Mouse (Mus musculus) limb, embryonic 14.5 days (tissue): ENCODE measurements at regions not wholly inside any gene's neighbourhood (a gene's known extent, or its start where the extent isn't known, plus 50 kb on each side); places are given as distances from the start of the nearest gene placed in this dataset.

Experiments
- ATAC-seq: fragments of 200-750 bp; cut with Nextera tagmentation; 2 replicates; pipeline ENCODE4 v1.8.0; 2017; ENCODE audit warnings: low read depth, moderate number of reproducible peaks, moderate TSS enrichment; ENCODE audit not compliant: low FRiP score
- DNase-seq: peaks from one replicate; pipeline ENCODE4 v3.0.0-alpha.2; 2015; ENCODE audit warnings: low spot score
- H3K27ac ChIP-seq: fragments of 300-500 bp; sonication (generic); replicated peaks from 2 replicates; pipeline ENCODE4 v1.5.1; 2014; ENCODE audit warnings: low read depth, mild to moderate bottlenecking, low read length, moderate library complexity, mixed read lengths
- H3K27me3 ChIP-seq: fragments of 300-500 bp; sonication (generic); 2 replicates; pipeline ENCODE4 v1.6.1; 2014; ENCODE audit warnings: low read length, mixed read lengths; ENCODE audit not compliant: control insufficient read depth, insufficient read depth
- H3K36me3 ChIP-seq: fragments of 300-500 bp; sonication (generic); 2 replicates; pipeline ENCODE4 v1.6.1; 2014; ENCODE audit warnings: mild to moderate bottlenecking, low read length, moderate library complexity, mixed read lengths; ENCODE audit not compliant: control insufficient read depth, insufficient read depth
- H3K4me1 ChIP-seq: fragments of 300-500 bp; sonication (generic); 2 replicates; pipeline ENCODE4 v1.6.1; 2014; ENCODE audit warnings: antibody characterized with exemption, low read length, mixed read lengths; ENCODE audit not compliant: control insufficient read depth, insufficient read depth
- H3K4me2 ChIP-seq: fragments of 300-500 bp; sonication (generic); replicated peaks from 2 replicates; pipeline ENCODE4 v1.6.1; 2014; ENCODE audit warnings: low read depth, mild to moderate bottlenecking, low read length, moderate library complexity; ENCODE audit not compliant: severe bottlenecking
- H3K4me3 ChIP-seq: fragments of 300-500 bp; sonication (generic); replicated peaks from 2 replicates; pipeline ENCODE4 v1.5.1; 2014; ENCODE audit warnings: low read length
- H3K9ac ChIP-seq: fragments of 300-500 bp; sonication (generic); 2 replicates; pipeline ENCODE4 v1.6.1; 2014; ENCODE audit warnings: mild to moderate bottlenecking, low read depth, low read length, moderate library complexity; ENCODE audit not compliant: severe bottlenecking
- H3K9me3 ChIP-seq: fragments of 300-500 bp; sonication (generic); 2 replicates; pipeline ENCODE4 v1.6.1; 2016; ENCODE audit warnings: low read length; ENCODE audit not compliant: control insufficient read depth
- POLR2A ChIP-seq: fragments of 200-500 bp; IDR thresholded peaks from 2 replicates; pipeline ENCODE4 v1.8.0; 2012; ENCODE audit warnings: inconsistent platforms, mild to moderate bottlenecking, moderate library complexity, borderline replicate concordance; ENCODE audit not compliant: insufficient read depth, insufficient read length; ENCODE audit errors: extremely low read depth
- WGBS: fragments of 180-500 bp; shearing (Covaris S2); extraction: QIAGEN DNeasy Blood & Tissue Kit; methylation state at CpG from one replicate; pipeline ENCODE4 v1.1.7; 2014; 5-methylcytosine and 5-hydroxymethylcytosine counted together

- Histone ChIP-seq H3K4me1 (no peaks in the 10 kb centered on the region), H3K9ac (no peak overlapping the region), H3K27me3 (no peaks in the 10 kb centered on the region), H3K4me3 (no peak overlapping the region), H3K36me3 (no peaks in the 10 kb centered on the region), H3K9me3 (no peaks in the 10 kb centered on the region), H3K27ac (no peak overlapping the region), H3K4me2 (no peak overlapping the region)
- DNase-seq = no peak
- 76% methylated on average over 3 of the region's 3 CpGs for WGBS
- ATAC-seq = no peak
- no peak for TF ChIP-seq POLR2A
Measured at GRCm38 (mm10) chr3:52724354-52724753, 292.7 kb downstream of the Cog6 start.

- TF ChIP-seq POLR2A = no peak
- no peaks in the 10 kb centered on the region for H3K36me3 ChIP-seq
Measured at GRCm38 (mm10) chr3:52722946-52723345, 294.1 kb downstream of the Cog6 start.

DNA sequence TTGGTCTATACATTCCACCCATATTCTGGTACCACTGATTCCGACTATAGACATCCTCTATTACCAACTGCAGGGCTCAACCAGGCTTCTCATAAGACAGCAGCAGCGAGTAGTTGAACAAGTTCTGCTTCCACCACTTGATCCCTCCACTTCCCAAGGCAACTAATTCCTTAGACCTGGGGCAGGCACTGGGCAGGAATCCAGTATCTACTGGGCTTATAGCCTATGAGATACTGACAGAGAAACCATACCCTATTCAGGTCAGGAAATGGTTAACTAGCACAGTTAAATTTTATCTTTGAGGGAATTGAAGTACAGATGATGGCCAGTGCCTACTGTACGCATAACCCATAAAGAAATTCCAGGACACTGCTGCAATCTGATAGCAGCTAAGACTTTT lies 297.9 kb downstream of the Cog6 start:
- H3K4me2 ChIP-seq = no peak overlapping the region
- no peaks in the 10 kb centered on the region for H3K9me3 ChIP-seq
- H3K27ac ChIP-seq = no peak overlapping the region
- H3K27me3 ChIP-seq = no peaks in the 10 kb centered on the region
- no peaks in the 10 kb centered on the region for H3K4me1 ChIP-seq
- 69% methylated on average over 3 of the region's 3 CpGs for WGBS
- H3K4me3 ChIP-seq = no peak overlapping the region
- no peak for TF ChIP-seq POLR2A
- no peak overlapping the region for H3K9ac ChIP-seq
- DNase-seq = no peak
- no peak for ATAC-seq
- H3K36me3 ChIP-seq = no peaks in the 10 kb centered on the region

More at GRCm38 (mm10) chr3:52722946-52723345, 294.1 kb downstream of the Cog6 start:
- no peaks in the 10 kb centered on the region for H3K9me3 ChIP-seq
- no peak overlapping the region for H3K4me2 ChIP-seq
- H3K27me3 ChIP-seq = no peaks in the 10 kb centered on the region
- H3K9ac ChIP-seq = no peak overlapping the region
- no peaks in the 10 kb centered on the region for H3K4me1 ChIP-seq
- H3K4me3 ChIP-seq = no peak overlapping the region
- H3K27ac ChIP-seq = no peak overlapping the region
- DNase-seq (no peak), ATAC-seq (no peak)
- WGBS = 88% methylated on average over 2 of the region's 2 CpGs

- Histone ChIP-seq H3K4me2 (no peak overlapping the region), H3K4me1 (no peaks in the 10 kb centered on the region), H3K27me3 (no peaks in the 10 kb centered on the region), H3K36me3 (no peaks in the 10 kb centered on the region), H3K9ac (no peak overlapping the region), H3K4me3 (no peak overlapping the region), H3K27ac (no peak overlapping the region), H3K9me3 (no peaks in the 10 kb centered on the region)
- WGBS = 83% methylated on average over 5 of the region's 5 CpGs
- DNase-seq = no peak
- no peak for TF ChIP-seq POLR2A
- no peak for ATAC-seq
Measured at GRCm38 (mm10) chr3:52717324-52717723, 299.7 kb downstream of the Cog6 start.

- H3K9ac ChIP-seq = no peak overlapping the region
- no peak for TF ChIP-seq POLR2A
- no peaks in the 10 kb centered on the region for H3K4me1 ChIP-seq
- WGBS = 79% methylated on average over 5 of the region's 5 CpGs
- no peak overlapping the region for H3K4me3 ChIP-seq
- H3K27ac ChIP-seq = no peak overlapping the region
- H3K9me3 ChIP-seq = no peaks in the 10 kb centered on the region
- no peaks in the 10 kb centered on the region for H3K36me3 ChIP-seq
- no peaks in the 10 kb centered on the region for H3K27me3 ChIP-seq
- no peak for DNase-seq
- ATAC-seq = no peak
- no peak overlapping the region for H3K4me2 ChIP-seq
Measured at GRCm38 (mm10) chr3:52712151-52712550, 304.9 kb downstream of the Cog6 start.

DNA sequence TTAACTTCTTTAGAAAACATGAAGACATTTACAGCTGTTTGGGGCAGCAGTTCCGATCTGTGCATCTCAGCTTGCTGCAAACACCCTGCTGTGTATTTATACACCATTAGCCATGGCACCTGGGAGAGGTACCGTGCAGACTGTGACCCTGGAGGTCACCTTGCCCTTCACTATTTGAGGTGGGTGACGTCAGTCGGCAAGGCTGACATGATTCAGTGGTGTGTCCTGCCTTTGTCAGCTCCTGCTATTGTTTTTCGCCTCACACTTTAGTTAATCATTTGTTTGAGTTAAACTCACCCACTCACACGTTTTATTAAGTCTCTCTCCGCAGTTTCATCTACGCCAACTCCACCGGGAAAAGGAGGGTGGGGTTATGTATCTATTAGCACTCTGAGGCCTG lies 305.9 kb downstream of the Cog6 start:
- H3K36me3 ChIP-seq = no peaks in the 10 kb centered on the region
- H3K27ac ChIP-seq = no peak overlapping the region
- no peaks in the 10 kb centered on the region for H3K4me1 ChIP-seq
- DNase-seq (no peak), ATAC-seq (no peak)
- no peak overlapping the region for H3K9ac ChIP-seq
- H3K9me3 ChIP-seq = no peaks in the 10 kb centered on the region
- TF ChIP-seq POLR2A = no peak
- H3K27me3 ChIP-seq = no peaks in the 10 kb centered on the region
- no peak overlapping the region for H3K4me2 ChIP-seq
- no peak overlapping the region for H3K4me3 ChIP-seq
- WGBS = 60% methylated on average over 9 of the region's 9 CpGs
